Mouse (Mus musculus) layer of hippocampus, postnatal 10 days (tissue): Measurements from ENCODE around the gene Syn1. TPM values are rescaled to one million over a fixed set of nuclear protein-coding genes. Genes with fewer than 3 reads are reported as not detected.

ENCODE experiments used
- DNase-seq, 2 experiments: peaks; one replicate each; pipeline ENCODE4 v3.0.0; 2021; ENCODE audit warnings: low spot score in 2 of 2
- microRNA-seq, 2 experiments: library from miRNA; unstranded; fragments of <30 nt; microRNA quantifications; one replicate each; pipeline ENCODE4 v1.2.0; 2021
- total RNA-seq, 2 experiments: library from RNA; stranded (reverse); gene quantifications; 2 replicates each; pipeline ENCODE4 v1.2.3; 2021

Gene Syn1
- total RNA-seq, 2 experiments from 2014 or later: 407 to 465 TPM

GRCm38 (mm10) chrX:20863161-20864101, 57.4 kb downstream of the Syn1 start:
- no peak for DNase-seq

GRCm38 (mm10) chrX:20862105-20863065, 58.4 kb downstream of the Syn1 start:
- DNase-seq: no peak

- no peak for DNase-seq
Observed at GRCm38 (mm10) chrX:20861453-20862104, 59.2 kb downstream of the Syn1 start.

- no peak for DNase-seq
Observed at GRCm38 (mm10) chrX:20853794-20854193, 67.0 kb downstream of the Syn1 start.

- peak; percentile 82 to 86 for DNase-seq
Observed at GRCm38 (mm10) chrX:20848256-20848984, 72.4 kb downstream of the Syn1 start.

GRCm38 (mm10) chrX:20847816-20848215, 73.0 kb downstream of the Syn1 start:
- DNase-seq: no peak

- no peak for DNase-seq
Observed at GRCm38 (mm10) chrX:20847232-20847631, 73.6 kb downstream of the Syn1 start.

- peak; percentile 37 to 47 for DNase-seq
Observed at GRCm38 (mm10) chrX:20828934-20829333, 91.9 kb downstream of the Syn1 start.

GRCm38 (mm10) chrX:20819708-20820426, 100.9 kb downstream of the Syn1 start:
- DNase-seq: peak; percentile 46 to 56

- peak; percentile 79 to 86 for DNase-seq
Observed at GRCm38 (mm10) chrX:20819204-20819628, 101.6 kb downstream of the Syn1 start.

GRCm38 (mm10) chrX:20816974-20817373, 103.8 kb downstream of the Syn1 start:
- DNase-seq: peak in 1 of 2 experiments; percentile 14

Small RNAs within 50 kb of the gene (microRNA-seq; reads per million reads assigned to microRNA genes)
- gene Gm24824: 0 reads per million in 2 experiments
- 4.9 to 5.1 reads per million in 2 experiments for gene Mir5617

Other genes with a start within 250 kb of the Syn1 start
- gene Cdk16, start 233.1 kb downstream of the Syn1 start, total RNA-seq: 100 to 1,000 TPM; 262 TPM
- gene Usp11, start 217.1 kb downstream of the Syn1 start, total RNA-seq: 10 to 100 TPM; 77.2 to 80.3 TPM
- 100 to 1,000 TPM; 191 to 196 TPM for gene Araf, start 123.2 kb downstream of the Syn1 start, total RNA-seq
- gene Timp1, start 50.8 kb downstream of the Syn1 start, total RNA-seq: 1 to 10 TPM in 1 of 2 experiments, under 1 TPM in 1; 0.56 to 1.1 TPM
- 10 to 100 TPM; 11.5 to 12.0 TPM for gene Cfp, start 10.6 kb upstream of the Syn1 start, total RNA-seq
- 10 to 100 TPM; 34.6 to 35.7 TPM for gene Elk1, start 29.6 kb upstream of the Syn1 start, total RNA-seq
- 10 to 100 TPM; 11.7 to 13.4 TPM for gene Uxt, start 41.0 kb upstream of the Syn1 start, total RNA-seq
- gene Zfp182, start 141.3 kb upstream of the Syn1 start, total RNA-seq: 1 to 10 TPM; 8.3 to 9.3 TPM
- not detected for gene Spaca5, start 147.4 kb upstream of the Syn1 start, total RNA-seq
- gene Zfp300, start 168.5 kb upstream of the Syn1 start, total RNA-seq: 1 to 10 TPM; 4.0 to 4.4 TPM
- gene Ssxa1, start 194.8 kb upstream of the Syn1 start, total RNA-seq: not detected